Mouse (Mus musculus) lung, postnatal 25 days (tissue): ENCODE results near the gene Fam162b.

Experiments used
- DNase-seq: peaks from one replicate; pipeline ENCODE4 v3.0.0; 2022; ENCODE audit warnings: low spot score

Fam162b gene

DNA sequence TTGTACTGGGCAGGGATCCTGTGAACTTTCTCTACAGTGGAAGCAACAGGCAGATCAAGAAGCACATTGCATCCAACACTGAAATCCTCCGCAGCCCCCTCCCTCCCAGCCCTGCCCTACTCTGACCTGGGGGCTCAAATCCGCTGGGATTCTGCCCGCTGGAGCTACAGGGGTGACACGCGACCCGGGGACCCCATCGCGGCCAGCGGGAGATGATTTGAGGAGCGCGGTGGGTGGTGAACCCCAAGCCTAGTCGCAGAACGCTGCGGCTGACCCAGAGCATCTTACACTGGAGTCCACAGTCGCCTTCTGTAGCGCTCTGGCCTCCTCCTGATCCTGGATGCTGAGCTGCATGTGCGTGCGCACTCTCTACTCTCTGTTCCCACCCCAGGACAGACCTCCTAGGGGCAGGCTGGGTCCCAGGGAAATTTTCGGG, at the start of gene Fam162b:
Gene Fam162b (minus strand): TSS at position 379 of the 436 bp plus-strand sequence.
- no peak for DNase-seq

DNA sequence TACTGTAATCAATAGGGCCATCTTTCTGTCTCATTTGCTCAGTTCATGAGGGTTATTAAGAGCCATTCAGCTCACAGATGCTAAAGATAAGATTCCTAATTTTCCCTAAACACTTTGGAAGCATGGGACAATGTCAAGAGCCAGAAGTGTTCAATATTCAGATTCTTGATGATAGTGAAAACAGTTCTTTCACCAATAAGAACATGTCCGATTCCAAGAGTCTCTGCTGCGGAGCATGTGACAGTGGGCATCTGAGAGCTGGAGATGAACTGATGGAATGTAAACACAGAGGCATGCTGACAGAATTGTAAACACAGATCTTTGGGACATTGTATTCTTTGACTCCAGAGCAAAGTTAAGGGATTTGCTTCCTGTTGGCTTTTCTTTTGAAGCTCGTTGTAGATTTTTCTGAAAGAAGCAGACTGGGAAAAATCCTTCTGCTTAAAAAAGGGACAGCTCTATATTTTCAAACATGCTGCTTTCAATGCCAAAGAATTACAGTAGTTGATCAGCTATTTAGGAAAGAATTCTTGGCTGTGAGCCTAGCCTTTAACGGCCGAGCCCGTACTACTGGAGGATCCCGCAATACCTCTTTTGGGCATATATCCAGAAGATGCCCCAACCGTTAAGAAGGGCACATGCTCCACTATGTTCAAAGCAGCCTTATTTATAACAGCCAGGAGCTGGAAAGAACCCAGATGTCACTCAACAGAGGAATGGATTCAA, 41.3 kb upstream of the Fam162b start, which contains the start of gene Gprc6a:
Gene Gprc6a (minus strand): TSS at position 51 of the 726 bp plus-strand sequence.
- DNase-seq = peak; percentile 16

DNA sequence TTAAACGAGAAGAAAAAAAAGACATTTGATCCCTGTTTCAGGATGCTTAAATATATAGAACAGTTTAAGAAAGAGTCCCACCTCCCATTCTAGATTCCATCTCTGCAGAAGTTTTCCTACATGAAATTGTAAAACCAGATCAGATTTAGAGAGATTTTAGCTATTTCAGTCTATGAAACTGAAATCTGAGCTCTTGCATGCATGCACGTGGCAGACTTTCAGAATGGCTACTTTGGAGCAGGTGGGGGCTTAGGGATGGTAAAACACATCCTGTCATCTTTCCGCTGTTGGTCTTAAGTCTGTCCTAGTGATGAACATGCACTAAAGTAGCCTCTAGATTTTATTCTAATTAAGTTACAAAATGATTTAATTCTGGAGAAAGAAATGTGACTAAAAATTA, 30.9 kb upstream of the Fam162b start:
- DNase-seq = no peak

DNA sequence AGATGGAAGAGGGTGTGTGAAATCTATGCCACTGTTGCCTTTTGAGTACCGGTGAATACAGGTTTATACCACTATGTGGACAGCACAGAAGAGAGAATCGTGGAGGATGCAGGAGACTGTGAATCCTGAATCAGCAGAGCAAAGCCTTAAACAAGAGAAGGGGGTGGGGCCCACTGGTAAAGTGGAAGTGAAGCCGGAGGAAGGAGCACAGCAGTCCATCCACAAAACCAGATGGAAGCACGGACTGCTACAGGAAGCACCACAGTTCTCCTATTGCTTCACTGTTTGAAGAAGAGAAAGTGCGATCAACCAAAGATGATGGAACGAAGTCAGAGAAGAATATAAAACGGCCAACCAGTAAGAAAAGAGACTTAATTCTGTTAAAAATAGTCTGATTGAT, 29.8 kb upstream of the Fam162b start:
- DNase-seq = no peak

DNA sequence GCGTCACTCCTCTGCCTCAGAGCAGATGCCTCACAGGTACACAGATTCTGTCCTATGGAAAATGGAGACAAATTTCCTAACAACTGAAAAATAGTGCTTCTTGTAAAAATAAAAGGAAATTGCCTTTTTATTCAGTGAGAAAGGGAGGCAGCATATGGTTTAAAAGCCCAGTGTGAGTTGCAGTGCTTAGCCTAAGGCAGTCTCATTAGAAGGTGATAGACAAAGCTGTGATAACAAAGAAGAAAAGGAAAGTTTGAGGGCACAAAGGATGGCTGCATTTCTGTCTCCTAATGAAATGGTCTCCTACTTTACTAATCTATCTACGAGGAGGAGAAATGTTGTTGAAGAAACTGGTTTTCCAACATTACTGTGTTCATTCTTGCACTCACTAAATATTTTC, 28.2 kb upstream of the Fam162b start:
- no peak for DNase-seq

DNA sequence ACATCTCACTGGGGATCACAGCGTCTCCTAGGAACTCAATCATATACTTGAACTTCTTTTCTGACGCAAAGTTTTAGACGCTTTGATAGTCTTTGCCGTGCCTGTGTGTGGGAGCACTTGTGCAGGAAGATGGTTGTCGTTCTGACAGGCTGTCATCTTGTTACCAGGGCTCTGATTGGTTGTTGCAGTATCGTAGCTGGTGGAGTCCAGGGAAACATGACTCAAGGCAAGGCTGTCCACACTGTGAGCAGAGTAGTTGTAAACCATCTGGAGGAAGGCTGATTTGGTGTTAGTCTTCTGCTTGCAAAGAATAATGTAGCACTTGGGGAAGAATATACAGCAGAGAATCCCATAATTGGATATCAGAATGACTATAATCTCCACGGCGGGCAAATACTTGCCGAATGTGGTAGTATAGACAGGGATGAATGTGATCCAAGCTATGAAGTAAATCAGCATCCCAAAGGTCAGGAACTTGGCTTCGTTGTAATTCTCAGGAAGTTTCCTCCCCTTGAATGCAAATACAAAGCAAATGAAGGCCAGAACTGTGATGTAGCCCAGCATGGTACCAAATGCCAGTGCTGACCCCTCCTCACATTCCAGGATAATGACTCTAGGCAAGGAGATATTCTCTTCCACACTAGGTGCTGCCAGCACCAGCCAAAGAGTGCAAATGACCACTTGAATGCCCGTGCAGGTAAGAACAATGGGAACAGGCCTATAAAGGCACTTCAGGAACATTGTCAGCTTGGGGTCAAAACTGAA, 24.7 kb upstream of the Fam162b start:
- DNase-seq = no peak

DNA sequence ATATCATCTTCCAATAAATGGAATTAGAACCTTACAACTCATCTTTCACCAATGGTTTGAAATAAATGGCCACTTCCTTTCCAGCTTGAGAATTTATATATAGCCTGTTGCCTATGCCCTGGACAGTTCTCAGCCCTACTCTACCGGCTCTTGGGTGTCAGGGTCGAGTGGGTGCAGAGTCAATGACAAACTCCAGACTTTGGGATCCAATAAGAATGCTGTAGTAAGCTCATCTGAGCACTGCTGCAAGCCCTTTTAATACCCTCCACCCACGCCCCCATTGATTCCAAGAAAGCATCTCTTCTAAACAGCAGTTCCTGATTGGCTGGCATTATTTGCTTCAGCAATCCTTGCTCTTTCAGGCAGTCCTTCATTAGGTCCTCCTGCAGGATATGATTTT, 23.1 kb upstream of the Fam162b start:
- DNase-seq = no peak

DNA sequence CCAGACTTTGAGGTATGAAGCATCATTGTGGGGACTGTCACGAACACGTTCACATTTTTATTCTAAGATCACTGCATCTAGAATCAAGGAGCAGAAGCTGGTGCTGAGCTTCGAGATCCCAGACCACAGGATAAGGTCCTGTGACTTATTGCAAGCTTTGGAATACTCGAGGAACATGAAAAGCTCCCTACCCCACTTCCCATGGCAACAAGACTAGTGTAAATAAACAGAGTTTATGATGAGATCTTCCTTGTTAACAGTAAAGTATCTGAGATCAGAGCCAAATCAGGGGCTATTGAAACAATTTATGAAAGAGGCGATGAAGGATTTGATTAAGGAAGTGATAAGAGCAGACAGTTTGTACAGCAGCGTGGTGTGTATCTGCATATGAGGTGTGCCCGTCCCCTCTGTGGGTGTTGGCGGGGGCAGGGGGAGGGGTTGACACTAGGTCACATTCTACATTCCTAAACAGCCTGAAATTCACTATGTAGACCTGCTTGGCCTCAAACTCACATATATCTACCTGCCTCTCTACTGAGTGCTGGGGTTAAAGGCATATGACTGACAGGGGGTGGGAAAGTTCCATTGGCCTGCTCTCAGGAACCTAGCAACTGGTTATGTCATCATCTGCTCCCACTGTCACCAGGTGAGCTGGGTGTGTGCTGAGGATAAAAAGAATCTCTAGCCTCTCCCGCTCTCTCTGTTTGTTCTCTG, 21.8 kb upstream of the Fam162b start:
- DNase-seq = no peak

DNA sequence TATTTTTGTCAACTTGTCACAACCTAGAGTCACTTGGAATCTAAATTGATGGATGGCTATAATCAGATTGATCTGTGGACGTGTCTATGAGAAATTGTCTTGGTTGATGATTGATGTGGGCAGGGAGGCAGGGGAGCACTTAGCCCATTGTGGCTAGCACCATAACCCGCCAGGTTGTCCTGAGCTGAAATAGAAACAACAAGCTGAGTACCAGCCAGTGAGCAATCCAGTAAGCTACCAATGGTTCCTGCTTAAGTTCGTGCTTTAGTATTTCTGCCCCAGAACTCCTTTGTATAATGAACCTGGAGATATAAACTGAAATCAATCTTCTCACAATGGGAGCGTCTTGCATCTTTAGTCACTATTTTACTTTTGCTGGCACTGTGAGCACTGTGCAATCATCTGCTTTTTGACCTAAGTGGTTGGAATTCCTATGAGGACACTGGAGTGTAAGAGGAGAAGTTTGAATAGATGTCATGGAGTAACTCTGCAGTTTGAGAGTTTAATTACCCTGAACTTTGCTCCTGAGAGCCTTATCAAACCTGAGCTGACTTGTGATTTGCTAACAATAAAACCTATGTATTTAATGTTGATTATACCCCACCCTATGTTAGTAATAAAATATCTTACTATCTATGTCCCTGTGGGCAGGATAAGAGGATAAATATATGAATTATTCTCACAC, 19.6 kb upstream of the Fam162b start:
- DNase-seq = no peak

DNA sequence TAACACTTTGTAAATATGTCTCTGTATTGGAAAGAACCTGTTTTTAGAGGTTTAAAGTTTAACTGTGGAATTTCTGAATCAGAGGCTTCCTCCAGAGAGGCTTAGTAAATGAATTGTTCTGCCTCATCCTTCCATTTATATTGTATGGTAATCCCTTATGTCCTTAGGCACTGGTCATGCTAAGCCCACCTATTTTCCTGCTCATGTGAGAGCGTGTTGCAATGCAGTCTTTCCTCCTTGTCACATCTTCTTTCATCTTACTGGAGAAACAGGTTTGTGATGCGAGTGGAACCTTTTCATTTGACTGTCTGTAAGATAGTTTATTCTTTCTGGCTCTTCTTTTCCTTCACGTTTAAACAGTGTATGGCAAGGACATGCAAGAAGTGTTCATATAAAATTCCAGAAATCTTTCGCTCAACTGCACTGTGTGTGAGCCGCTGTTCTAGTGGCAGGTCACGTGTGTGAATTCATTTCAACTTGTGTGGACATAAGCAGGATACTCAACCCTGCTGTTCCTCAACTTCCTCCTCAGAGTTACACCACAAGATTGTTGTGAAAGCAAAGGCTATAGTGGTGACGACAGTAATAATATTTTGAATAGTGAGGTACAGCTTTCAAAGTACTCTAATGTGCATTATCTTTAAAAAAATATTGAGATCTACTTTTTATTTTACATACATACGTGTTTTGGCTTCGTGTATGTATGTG, 6.8 kb upstream of the Fam162b start:
- DNase-seq = peak; percentile 23

DNA sequence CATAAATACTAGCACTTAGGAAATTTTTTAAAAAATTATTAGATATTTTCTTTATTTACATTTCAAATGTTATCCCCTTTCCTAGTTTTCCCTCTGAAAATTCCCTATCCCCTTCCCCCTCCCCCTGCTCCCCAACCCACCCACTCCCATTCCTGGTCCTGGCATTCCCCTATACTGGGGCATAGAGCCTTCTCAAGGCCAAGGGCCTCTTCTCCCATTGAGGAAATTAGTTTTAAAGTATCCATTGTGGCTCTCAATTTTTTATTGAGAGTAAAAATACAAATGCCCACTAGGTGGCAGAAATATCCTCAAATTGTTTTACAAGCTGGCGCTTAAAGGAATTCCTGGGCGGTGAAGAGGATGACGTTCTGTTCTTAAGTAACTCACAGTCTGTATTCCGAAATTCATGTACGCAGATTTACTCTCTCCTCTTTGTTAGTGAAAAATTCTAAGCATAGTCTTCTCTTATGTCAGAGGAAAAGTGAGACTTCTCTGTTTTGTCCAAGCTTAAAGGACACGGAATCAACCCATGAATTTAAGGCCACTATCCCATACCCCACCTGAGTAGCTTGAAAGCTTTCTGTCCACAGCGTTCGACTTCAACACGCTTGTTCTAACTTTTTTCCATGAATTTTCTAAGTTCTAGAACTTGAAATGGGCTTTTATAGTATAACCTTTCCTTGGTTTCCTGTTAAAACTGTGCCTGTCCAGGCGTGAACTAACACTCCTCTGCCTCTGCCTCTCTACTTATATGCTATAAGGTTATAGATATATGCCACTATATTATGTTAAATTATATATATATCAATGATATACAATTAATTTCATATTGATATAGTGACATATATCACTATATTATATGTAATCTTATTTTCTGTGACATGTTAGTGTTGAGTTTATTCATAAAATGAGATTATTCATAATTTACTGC, 4.9 kb upstream of the Fam162b start:
- DNase-seq = peak; percentile 68

DNA sequence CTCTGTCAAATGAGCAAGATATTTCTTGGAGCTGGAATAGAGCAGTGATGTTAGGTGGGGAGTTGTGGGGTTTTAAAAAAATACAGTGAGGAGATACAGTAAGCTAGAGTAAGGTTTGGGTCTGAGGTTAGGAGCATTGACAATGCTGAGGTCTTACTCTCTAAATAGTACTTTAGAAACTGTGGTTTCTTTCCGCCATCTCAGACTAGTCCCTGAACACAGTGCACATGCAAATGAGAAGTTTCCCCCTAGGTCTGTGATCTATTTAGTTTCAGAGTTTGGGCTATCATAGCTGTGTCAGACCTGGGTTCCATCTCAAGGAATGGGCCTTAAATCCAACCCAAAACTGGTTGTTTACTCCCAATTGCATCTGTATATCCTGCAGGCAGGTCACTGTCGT, 1.3 kb upstream of the Fam162b start:
- no peak for DNase-seq

DNA sequence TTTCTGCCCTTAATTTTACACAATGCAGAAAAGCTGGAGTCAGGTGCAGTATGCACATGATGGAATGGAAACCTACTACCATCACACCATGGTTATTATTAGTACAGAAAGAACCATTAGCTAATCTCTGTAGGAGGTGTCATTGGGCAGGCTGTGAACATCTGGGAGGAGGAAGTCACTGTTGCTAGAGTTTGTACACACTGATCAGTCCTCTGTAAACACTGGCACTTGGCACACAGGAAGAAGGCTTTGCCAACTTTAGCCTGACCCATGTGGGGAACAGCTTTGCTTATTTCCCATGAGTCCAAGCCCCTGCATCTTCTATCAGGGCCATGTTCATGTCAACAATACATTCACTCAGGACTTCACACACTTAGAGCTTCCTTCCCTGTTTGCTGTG, 5.4 kb downstream of the Fam162b start:
- DNase-seq = peak; percentile 69

DNA sequence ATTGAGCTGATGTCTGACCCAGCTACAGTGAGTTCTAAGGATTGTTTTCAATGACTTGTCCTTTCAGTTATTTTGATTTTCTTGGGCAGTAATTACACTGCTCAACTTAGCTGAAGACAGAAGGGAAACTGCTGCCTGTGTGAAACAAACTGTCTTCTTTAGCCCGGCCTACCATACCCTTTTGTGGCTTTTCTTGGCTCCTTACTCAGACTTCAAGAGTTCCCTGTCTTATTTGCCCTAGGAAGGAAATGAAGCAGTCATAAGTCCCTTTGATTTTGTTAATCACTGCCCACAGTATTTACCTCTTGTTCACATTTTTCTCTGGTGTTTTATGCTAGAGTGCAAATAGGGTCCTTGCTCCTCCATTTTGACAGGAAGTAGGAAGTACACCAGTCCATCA, 5.9 kb downstream of the Fam162b start:
- no peak for DNase-seq

DNA sequence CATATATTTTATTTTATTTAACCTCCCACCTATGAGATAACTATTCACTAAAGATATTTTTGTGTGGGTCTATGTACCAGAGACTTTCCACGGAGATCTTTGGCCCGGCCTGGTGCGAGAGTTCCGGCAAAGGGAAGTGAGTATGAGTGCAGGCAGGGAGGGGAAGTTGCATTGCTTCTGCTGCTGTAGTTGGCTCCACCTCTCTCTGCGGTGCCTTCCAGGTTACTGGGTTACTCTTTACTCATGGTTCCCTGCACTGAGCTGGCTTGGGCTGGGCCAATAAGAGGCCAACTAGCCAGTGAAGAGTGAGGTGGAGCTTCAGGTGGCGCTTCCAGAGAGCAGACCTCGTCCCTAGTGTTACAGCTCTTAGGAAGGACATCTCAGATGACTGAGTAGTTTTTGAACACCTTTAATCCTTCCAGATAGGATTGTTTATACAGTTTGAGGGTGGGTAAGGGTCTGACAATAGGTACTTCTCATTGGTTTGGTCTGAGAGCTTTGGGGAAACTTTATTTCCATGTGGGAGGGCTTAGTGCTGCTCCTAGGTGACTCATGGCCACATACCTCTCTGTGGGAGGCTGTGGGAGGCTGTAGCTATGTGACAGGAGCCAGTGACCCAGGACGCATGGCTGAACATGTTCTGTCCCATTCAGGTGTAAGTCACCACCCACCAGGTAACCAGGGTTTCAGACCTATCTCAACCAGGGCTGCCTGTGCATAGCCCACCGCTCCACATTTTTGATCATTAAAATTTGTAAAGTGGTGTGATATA, 18.9 kb downstream of the Fam162b start:
- no peak for DNase-seq

DNA sequence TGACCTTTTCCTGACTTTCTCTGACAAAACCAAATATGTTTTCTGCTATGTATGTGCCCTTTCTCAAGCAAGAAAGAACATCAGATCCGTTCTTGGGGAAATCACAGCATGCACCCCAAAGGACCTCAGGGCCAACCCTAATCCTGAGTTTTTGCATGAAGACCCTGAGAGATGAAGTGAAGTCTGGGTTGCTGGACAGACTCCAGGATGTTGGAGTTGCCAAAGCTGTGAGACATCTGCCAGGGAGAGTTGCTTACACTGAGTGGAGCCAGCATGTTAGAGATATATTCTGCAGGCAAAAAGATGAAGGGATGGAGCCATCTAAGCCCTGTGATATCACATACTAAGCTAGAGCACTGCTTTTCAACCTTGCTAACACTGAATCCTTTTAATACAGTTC, 34.3 kb downstream of the Fam162b start:
- no peak for DNase-seq

DNA sequence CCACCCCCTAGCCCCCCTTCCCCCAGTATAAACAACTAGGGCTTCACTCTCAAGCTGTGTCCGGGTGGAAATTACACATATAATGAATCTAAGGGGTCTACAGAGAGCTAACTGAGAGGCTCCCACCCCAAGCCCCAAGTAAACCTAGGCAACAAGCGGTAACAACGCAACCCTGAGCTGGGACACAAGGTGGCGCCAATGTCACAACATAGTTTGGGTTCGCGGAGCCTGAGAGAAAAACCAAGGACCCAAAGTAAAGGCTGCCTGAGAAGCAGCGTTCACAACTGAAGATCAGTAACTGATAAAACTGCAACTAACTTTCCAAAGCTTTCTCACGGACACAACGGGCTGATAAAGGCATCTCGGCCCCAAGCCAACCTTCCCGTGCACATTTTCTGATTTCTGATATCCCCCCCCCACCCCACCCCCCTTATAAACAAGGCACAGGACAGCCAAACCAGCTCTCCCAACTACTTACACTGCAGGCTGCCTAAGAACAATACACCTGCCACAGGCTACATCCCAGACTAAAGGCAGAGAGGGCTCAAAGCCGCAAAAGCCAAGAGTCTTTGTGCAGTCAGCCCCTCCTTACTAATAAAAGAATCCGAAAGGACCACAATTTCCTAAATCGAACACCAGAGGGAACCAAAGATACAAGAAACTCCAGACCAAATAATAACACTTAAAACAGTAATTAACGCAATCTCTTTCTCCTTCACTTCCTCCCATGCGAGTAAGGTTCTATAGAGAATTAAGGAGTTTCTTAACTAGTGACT, 36.8 kb downstream of the Fam162b start:
- DNase-seq = peak; percentile 72
